Mouse (Mus musculus): ENCODE measurements around the gene Il23a.

GRCm38 (mm10) chr10:128337306-128338181 lies 39.0 kb upstream of the Il23a start, which contains the start of gene Cs:
- no peak for TF ChIP-seq CTCF (conservative IDR thresholded peaks at IDR 0.05 in 1 of 2, IDR thresholded peaks at IDR 0.05 in 1 of 2; ENCODE audit: low read depth in 2 of 2, low read length in 2 of 2)
- TF ChIP-seq POLR2A (IDR thresholded peaks at IDR 0.05; ENCODE audit: low read depth, low read length): peak; percentile 88
